Mouse (Mus musculus) heart, adult 18-20 months (tissue): ENCODE data around the gene AL607142.1. TPM values are rescaled to one million over a fixed set of nuclear protein-coding genes. Genes with fewer than 3 reads are reported as not detected.

Source experiments
- DNase-seq, 2 experiments: peaks; one replicate each; pipeline ENCODE4 v3.0.0; 2021 to 2022; ENCODE audit warnings: mixed read lengths in 1 of 2
- long read RNA-seq, 2 experiments: library from polyadenylated mRNA; stranded (forward); transcript quantifications; one replicate each; pipeline ENCODE4 v2.0.0; 2021
- total RNA-seq, 2 experiments: library from RNA; stranded (reverse); gene quantifications; 2 replicates each; pipeline ENCODE4 v1.2.3; 2021

Gene AL607142.1
- total RNA-seq: not detected
- long read RNA-seq, experiment 1: 0 reads
- long read RNA-seq, experiment 2: 0 reads

DNA sequence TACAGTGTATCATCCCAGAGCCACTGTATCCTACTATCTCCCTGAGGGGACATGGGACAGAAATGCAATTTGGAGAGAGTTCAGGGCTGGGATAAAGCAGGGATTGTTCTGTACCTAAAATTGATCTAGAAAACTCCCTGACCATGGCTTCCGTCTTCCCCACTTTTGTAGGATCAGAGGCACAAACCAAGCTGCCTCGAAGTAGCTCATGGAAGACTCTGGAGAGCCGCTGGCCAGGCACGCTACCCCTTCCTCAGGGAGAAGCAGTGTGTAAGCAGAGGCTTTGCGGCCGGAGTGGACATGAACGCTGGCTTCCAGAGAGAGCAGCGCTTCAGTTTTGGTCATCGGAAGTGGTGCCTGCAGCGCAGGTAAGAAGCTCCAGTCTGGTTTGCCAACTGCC, at the start of gene AL607142.1:
AL607142.1 (plus strand) TSS at position 301 of the 400 bp plus-strand sequence.
- DNase-seq: no peak

DNA sequence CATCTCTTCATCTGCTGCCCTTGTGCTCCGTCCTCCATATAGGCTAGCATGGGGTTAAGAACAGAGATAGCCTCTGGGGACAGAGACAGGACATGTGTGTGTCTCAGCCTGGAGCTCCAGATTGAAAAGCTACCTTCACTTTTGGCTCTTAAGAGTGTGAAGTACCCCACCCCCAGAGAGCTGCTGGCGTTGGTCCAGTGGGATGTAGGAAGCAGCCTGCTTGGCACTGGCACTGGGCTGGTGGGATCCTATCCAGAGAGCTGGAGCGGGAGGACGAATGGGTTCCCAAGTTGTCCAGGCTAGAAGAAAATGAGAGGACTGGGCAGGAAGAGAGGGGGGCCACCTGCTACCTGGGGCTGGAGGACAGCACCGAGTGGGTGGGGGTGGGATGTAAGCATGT, 46.4 kb upstream of the AL607142.1 start:
- no peak for DNase-seq

DNA sequence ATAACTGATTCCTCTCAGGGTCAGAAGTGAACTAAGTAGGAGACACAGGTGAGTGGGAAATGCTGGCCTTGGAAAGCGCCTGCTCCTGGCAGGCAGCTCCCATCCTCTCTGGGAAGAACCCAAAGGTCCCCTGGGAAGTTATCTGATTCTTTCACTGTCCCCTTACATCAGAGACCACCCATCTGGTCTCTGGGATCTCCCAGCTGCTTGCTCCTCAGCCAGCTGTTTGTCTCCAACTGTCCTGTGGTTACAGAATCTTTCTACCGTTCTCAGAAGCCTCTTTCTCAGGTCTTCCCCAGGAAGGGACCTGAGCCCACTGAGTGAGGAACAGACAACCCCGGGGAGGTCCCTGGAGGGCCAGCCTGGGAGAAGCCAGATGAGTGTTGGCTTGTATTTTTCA, 42.4 kb upstream of the AL607142.1 start:
- no peak for DNase-seq

DNA sequence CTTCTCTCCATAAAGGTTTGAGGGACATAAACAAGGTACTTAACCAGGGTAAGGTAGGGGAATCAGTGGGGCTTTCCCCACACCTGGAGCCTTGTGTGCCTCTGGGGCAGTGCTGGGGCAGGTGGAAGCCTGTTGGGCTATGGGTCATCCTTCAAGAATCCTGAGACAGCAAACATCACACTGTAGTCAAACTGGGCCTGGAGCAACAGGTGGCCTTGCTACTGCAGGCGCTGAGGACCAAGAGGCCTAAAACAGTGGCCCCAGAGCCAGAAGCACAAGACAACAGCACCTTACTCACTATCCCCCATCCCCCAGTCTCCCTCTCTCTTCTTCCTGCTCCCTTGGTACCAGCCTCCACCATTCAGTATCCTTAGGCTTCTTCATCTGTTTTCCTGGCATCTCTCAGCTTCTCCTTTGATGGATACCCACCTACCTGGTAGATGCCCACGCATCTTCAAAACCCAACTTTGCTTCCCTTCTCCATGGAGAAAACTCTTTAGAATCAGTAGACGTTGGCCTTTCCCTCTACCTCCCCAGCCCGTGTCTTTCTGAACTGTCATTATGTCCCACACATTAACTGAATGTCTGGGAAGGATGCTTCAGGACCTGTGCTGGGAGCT, 41.5 kb upstream of the AL607142.1 start:
- no peak for DNase-seq

DNA sequence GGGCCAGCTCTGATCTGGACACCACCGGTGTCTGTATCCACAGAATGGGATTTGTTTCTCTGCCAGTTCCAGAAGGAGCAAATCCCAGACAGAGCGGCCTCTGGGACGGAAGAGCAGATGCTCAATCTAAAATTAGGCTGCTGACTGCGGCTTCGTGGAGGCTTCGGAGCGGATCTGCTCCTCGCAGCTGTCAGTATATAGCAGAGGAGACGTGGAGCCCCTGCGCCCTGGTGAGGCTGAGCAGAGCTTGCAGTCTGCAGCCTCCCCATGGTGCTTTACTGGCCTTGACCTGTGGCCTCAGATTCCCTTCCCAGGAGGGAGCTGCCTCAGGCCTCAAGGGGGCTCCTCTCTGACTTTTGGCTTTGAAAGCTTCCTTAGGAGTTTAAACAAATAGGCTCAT, 40.7 kb upstream of the AL607142.1 start:
- peak; percentile 31 to 62 for DNase-seq

DNA sequence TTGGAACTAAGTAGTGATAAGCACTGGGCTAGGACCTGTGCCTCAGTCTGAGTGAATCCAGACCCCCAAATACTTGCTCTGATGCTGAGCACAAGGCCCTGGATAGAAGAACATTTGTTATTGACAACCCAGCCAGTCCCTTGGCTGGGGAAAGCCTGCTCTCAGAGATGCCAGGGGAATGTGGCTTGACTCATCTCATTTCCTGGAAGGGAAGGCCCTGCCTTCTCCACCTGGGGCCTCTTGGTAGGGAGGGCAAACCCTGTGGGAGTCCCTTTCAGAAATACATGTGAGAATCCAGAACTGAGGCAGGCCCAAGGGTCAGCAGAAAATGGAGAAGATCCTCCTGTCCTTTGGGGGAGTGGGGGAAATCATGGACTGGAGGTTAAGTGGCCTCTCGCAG, 37.1 kb upstream of the AL607142.1 start:
- no peak for DNase-seq

DNA sequence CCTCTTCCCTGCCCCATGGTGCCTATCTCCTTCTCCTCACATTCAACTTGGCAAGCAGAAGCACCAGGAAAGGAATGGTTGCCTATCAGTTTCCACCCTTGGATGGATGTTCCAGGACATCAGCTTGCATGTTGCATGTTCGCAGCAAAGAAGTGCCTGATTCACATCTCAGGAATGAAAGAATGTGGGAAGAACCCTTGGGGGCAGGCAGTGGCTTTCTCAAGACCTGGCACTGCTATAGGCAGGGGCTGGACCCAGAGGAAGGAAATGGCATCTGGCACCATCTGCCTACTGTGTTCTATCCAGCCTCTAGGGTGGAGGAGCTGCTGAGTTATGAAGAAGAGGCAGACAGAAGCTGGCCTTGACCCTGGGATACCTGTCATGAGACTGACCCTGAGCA, 34.9 kb upstream of the AL607142.1 start:
- no peak for DNase-seq

DNA sequence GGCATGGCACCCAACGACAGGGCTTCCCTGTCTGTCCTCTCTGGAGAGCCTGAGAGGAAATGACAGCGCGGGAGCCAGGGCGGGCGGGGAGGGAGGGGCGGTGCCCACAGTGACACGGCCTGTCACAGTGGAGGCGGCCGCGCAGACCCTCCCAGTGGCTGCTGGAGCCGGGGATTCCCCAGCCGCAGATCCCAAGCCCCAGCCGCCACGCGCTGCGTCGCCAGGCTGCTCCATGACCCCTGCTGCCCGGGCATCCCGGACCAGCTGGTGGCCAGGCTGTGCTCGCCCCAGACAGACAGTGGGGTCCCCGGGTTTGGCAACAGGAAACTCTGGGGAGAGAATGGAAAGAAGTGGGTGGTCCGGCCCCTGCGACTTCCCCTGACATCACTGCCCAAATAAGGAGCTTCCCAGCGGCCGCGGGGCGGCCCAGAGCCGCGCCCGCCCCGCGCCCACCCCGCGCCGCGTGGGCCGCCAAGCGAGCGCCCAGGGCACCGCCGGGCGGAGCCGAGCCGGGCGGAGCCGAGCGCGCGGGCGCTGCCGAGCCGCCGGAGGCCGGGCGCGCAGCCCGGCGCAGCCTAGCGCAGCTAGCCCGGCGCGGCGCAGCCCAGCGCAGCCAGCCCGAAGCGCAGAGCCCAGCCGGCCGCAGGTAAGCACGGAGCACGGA, 32.3 kb upstream of the AL607142.1 start:
- peak; percentile 71 to 74 for DNase-seq

DNA sequence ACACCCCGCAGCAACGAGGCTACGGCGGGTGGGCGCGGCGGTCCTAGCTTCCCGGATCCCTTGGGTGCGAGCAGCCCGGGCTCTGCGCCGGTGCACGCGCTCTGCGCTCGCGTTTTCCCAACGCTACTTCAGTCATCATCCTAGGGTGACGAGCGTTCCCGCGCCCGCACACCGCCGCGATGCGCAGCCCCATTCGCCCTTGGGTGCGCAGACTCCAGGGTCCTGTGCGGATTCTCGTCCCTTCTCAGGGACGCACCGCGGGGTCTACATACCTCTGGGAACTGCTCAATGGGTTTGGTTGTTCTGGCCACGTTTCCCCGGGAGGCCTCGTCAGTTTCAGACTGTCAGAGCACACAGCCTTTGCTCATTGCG, 31.8 kb upstream of the AL607142.1 start:
- DNase-seq: peak in 1 of 2 experiments; percentile 47

DNA sequence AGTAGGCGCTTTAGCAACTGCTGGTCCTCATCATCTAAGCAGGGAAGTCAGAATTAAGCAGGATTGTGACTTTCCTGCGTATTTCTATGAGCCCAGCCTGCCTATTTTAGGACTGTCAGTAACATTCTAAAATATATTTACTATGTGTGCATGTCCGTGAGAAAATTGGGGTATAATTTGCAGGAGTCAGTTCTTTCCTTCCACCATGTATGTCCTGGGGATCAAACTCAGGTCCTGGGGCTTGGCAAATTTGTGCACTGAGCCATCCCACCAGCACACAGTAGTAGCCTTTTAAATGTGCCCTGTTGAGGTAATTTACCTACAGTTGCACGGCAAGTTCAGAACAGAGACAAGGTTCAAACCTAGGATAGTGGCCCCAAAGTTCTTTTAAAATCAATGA, 28.5 kb upstream of the AL607142.1 start:
- no peak for DNase-seq

DNA sequence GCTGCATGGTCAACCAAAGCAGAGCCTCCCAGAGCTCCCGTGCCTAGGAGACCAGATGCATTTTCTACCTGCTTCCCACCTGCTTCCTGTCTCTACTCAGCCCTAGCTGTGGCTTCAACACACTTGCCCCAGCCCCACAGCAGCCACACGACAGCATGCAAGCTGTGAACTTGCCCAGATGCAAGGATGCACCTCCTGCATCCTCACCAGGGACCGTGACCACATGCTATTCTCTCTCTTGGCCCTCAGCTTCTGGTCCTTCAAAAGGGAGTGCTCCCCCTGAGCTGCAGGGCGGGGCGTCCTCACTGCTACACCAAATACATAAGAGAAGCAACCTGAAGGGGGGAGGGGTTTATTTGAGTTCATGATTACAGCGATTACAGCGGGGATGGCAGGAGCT, 27.8 kb upstream of the AL607142.1 start:
- no peak for DNase-seq

DNA sequence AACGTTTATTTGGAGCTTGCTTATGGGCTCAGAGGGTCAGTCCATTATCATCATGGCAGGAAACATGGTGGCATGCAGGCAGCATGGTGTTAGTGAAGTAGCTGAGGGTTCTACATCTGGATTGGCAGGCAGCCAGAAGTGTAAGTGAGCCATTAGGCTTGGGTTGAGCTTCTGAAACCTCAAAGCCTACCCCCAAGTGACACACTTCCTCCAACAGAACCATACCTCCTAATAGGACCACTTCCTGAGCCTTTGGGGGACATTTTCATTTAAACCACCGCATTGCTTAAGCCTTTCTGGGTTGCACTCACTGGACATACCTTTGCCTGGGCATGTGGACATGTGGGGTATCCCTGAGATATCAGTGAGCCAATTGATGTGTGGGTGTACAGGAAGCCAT, 23.3 kb upstream of the AL607142.1 start:
- no peak for DNase-seq

DNA sequence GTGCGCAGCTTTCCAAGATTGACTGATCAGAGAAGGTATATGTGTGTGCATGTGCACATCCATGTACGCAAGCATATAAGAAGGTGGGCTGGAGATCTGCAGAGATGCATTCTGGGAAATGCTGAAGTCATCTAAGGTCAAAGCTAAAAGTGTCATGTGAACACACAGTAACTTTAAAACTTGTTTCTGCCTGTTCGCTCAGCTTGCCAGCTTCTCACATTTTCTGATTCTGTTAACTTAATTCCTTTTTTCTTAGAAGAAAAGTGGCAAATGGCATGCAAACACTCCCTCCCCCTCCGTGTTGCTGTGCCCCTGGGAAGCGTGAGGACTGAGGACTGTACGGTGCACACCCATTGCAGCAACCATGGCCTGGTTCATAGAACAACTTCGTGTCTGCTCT, 22.3 kb upstream of the AL607142.1 start:
- no peak for DNase-seq

DNA sequence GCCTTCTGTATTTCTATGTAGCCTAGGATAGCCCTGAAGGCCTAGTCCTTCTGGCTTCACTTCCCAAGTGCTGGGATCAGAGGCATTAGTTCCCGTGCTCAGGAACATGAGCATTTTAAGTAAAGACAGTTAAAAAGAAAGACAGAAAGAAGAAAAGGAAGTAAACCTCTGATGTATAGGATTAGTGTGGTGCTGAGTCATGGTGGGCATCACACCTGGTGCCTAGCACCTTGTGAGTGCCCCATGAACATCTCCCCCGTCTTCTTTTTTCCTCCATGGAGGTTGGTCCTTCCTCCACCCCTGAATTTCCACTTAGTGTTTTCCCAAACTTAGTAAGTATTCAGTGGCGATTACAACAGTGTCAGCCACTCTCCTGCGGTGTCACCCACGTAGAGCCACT, 20.2 kb upstream of the AL607142.1 start:
- no peak for DNase-seq

DNA sequence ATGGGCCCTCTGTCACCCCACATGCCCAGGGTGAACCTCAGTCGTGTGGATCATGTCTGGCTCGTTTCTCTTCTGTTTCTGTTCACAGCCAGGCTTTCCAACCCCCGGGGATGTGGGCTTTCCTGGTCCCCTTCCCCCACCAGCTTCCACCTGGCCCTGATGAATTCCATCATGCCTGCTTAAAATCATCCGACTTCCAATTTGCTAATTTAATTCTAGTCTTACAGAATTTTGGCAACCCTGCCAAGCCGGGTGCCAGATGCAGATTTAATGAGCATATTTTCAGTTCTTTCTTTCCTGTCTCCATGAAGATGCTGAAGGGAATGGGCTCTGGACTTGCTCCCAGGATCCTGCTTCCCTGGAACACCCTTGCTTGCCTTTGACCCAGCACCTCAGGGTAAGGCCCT, 19.7 kb upstream of the AL607142.1 start:
- no peak for DNase-seq

DNA sequence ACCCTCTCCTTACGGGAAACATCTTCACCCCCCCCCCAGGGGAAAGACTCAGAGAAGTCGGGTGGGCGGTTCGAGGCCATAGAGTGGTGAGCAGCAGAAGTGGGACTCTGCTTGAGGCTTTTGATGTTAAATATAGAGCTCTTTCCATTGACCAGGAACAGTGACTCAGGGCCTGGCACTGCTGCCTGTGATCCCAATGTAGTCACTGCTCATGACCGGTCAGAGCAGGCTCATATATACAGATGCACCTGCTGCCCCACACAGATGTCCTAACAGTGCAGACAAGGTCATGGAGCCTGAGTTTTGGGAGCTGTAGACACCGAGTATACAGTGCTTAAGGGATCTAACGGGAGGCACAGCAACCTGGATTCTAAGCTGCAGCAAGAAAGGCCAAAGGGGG, 18.9 kb upstream of the AL607142.1 start:
- DNase-seq: no peak

DNA sequence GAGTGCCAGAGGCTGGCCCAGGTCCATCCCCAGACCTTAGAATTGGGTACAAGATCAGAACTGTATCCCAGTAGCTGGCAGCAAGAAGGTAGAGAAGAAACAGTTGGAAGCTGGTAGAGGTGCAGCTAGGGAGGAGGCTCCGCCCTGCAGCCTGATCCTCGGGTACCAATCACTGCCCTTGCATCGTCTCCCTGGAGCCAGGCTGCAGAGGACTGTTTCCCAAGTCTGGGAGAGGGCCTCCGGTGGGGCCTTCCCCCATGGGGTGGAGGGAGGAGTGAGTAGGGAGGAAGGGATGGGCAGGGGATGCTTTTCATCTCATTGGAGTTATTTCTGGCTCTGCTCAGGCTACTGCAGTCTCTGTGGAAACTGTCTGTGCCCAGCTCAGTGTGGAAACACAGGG, 17.7 kb upstream of the AL607142.1 start:
- no peak for DNase-seq

DNA sequence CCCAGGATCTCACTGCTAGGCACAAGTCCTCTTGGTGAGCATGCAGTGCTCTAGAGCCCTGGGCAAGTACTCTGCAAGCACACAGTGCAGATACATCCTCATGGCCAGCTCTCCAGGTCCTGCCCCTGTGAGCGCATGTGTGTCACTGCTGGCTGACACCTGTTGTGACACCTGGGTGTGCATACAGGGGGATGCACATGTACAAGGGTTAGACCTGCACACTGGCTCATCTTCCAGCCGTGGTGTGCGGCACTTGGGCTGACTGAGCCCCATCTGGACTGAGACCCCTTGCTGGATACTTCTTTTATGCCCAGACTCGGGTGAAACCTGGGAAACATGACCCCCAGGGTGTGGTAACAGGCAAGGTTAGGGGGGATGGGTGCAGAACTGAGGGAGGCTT, 16.5 kb upstream of the AL607142.1 start:
- no peak for DNase-seq

DNA sequence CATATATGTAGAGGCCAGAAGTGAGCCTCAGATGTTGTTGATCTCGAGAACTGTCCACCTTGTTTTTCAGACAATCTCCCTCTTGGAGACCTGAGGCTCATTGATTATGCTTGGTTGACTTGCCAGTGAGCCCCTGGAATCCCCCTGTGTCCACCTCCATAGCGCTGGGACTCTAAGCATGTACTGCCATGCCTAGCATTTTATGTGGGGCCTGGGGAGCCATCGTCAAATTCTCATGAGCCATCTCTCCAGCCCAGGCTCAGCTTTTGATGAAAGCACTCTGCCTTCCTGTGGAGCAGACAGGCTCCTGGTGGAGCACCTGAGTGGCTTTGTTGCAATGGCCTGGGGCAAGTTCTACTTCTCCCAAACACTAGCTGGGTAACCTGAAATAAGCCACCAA, 14.9 kb upstream of the AL607142.1 start:
- no peak for DNase-seq

DNA sequence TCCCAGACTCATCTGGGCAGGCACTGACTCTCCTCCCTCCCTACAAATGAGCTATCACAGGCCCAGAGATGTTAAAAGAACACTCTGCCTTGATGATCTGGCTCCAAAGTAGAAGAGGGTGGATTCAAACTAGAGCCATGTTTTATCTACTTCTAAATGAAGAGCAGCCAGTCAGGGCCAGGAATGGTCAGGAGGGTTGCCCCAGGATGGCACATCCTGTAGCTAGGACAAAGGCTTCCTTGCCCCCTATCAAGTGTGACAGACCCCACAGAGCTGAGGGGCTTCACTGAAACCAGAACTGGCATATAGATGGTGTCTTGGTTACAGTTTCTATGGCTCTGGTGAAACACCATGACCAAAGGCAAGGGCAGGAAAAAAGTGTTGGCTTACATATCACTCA, 12.3 kb upstream of the AL607142.1 start:
- no peak for DNase-seq

DNA sequence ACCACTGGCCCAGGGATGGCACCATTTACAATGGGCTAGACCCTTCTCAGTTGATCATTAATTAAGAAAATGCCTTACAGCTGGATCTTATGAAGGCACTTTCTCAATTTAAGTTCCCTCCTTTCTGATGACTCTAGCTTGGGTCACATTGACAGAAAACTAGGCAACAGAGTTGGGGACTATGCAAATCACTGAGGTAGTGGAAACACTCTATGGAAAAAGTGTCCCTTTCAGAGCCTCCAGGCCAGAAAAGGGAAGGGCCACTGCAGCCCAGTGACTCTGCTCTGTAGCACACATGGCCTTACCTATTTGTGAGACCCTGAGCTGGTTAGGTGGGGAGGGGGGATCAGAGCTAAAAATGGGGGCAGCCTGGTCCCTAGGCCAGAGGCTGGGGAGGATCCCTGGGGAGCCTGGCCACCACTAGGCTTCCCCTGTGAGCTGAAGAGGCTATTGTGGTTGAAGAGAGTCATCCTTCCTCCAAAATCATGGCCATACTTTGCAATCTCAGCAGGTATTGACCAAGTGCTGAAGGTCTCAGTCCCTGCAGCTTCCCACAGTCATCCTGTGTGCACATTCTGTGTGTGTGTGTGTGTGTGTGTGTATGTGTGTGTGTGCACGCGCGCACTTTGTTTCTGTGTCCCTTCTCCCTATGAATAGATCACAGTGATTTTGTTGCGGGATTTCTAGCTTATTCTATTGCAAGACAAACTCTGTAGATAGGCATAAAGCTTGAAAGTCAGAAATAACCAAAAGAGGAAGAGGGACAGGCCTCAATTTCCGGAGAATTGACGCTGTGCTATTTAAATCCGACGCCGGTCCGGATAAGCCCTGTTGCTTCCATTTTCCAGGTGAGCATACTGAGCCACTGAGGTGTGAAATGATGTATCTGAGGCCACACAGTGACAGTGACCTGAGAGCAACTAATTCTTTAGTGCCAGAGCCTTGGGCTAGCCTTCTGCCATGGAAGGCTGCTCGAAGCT, 11.5 kb upstream of the AL607142.1 start:
- no peak for DNase-seq

DNA sequence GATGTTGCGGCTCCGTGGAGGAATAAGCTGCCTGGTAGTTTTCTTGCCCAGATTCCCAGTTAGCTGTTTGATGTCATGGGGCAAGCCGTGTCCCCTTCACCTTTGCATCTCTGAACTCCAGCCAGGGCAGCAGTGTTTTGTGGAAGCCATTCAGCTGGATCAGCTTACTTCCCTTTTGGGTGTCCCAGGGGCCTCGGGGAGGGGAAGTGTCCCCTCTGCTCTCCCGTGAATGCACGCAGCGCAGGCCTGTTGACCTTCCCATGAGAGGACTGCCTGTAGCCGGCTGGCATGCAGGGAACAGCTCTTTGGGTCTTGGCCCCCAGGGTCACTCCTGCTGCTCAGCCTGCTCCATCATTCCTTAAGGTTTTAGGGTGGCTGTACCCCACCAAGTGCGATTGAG, 10.7 kb upstream of the AL607142.1 start:
- DNase-seq: peak in 1 of 2 experiments; percentile 40

DNA sequence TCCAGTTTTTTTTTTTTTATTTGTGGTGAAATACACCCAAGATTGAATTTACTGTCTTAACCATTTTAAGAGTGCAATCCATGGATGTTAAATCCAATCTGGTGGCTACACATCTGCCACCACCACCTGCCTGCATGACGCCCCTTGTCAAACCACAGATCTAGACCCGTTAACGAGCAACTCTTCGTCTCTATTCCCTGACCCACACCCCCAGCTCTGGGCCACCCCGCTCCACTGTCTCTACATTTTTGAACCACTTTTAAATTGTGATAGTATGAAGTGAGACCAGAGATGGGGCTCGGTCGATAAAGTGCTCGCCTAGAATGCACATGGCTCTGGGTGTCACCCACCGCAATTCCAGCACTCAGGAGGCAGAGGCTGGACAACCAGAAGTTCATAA, 8.3 kb upstream of the AL607142.1 start:
- no peak for DNase-seq
